Mouse (Mus musculus) C2C12 (cell line): ENCODE measurements around the gene Cradd.

Experiments
- CEBPB ChIP-seq: IDR thresholded peaks from one replicate; pipeline ENCODE4 v1.6.1; 2011; ENCODE audit warnings: low read depth, mild to moderate bottlenecking, control low read depth, moderate library complexity
- CTCF ChIP-seq: IDR thresholded peaks from one replicate; pipeline ENCODE4 v1.5.1; 2011; ENCODE audit not compliant: control insufficient read depth, insufficient read depth, insufficient read length
- FOSL1 ChIP-seq: IDR thresholded peaks from one replicate; pipeline ENCODE4 v1.8.0; 2011; ENCODE audit warnings: mild to moderate bottlenecking, low read length; ENCODE audit not compliant: poor library complexity, insufficient read depth, severe bottlenecking
- MAX ChIP-seq: IDR thresholded peaks from one replicate; pipeline ENCODE4 v1.6.1; 2011; ENCODE audit warnings: mild to moderate bottlenecking, control low read depth

DNA sequence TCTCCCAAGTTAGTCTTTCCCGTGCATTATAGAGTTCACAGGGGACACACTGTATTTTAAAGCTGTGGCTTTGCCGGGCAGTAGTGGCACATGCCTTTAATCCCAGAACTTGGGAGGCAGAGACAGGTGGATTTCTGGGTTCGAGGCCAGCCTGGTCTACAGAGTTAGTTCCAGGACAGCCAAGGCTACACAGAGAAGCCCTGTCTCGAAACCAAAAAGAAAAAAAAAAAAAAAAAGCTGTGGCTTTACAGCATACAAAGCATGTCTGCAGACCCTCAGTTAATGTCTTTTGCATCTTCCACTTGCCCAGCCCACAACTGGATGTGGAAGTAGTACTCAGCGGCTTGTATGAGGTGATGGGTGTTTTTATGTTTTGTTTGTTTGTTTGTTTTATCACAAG lies 13.7 kb upstream of the Cradd start:
- TF ChIP-seq CTCF (no peak), CEBPB (no peak), FOSL1 (no peak), MAX (no peak)
